Mouse (Mus musculus) heart, embryonic 13.5 days (tissue): ENCODE data around the gene Klhdc2. TPM values are rescaled to one million over a fixed set of nuclear protein-coding genes. Genes with fewer than 3 reads are reported as not detected.

Source experiments
- ATAC-seq: fragments of 200-750 bp; cut with Nextera tagmentation; 2 replicates; pipeline ENCODE4 v1.8.0; 2017; ENCODE audit warnings: moderate TSS enrichment; ENCODE audit not compliant: insufficient number of reproducible peaks, low FRiP score, low TSS enrichment; ENCODE audit errors: extremely low read depth
- H3K27ac ChIP-seq: fragments of 300-500 bp; sonication (generic); replicated peaks from 2 replicates; pipeline ENCODE4 v1.5.1; 2015; ENCODE audit warnings: moderate library complexity, mild to moderate bottlenecking, inconsistent platforms
- H3K27me3 ChIP-seq: fragments of 300-500 bp; sonication (generic); replicated peaks from 2 replicates; pipeline ENCODE4 v1.6.1; 2015; ENCODE audit warnings: mild to moderate bottlenecking, inconsistent platforms
- H3K36me3 ChIP-seq: fragments of 300-500 bp; sonication (generic); 2 replicates; pipeline ENCODE4 v1.6.1; 2015; ENCODE audit warnings: mild to moderate bottlenecking, inconsistent platforms
- H3K4me1 ChIP-seq: fragments of 300-500 bp; sonication (generic); 2 replicates; pipeline ENCODE4 v1.6.1; 2015; ENCODE audit warnings: inconsistent platforms
- H3K4me2 ChIP-seq: fragments of 300-500 bp; sonication (generic); 2 replicates; pipeline ENCODE4 v1.6.1; 2015; ENCODE audit warnings: inconsistent platforms, mild to moderate bottlenecking, moderate library complexity
- H3K4me3 ChIP-seq: fragments of 300-500 bp; sonication (generic); 2 replicates; pipeline ENCODE4 v1.5.1; 2015; ENCODE audit warnings: moderate library complexity, mild to moderate bottlenecking, inconsistent platforms
- H3K9ac ChIP-seq: fragments of 300-500 bp; sonication (generic); 2 replicates; pipeline ENCODE4 v1.6.1; 2015; ENCODE audit warnings: inconsistent platforms, mild to moderate bottlenecking, moderate library complexity
- H3K9me3 ChIP-seq: fragments of 300-500 bp; sonication (generic); 2 replicates; pipeline ENCODE4 v1.6.1; 2016; ENCODE audit warnings: inconsistent platforms
- WGBS: fragments of 180-500 bp; shearing (Covaris S2); methylation state at CpG from one replicate; pipeline ENCODE4 v1.1.7; 2015; ENCODE audit warnings: mixed read lengths; 5-methylcytosine and 5-hydroxymethylcytosine counted together
- polyA plus RNA-seq: library from polyadenylated mRNA; unstranded; fragments of >200 nt; fragmentation: Nextera tagmentation; extraction: Ambion mirVana; gene quantifications from 2 replicates; pipeline ENCODE4 v1.2.1, GENCODE M21; 2015

Gene Klhdc2
- polyA plus RNA-seq, 1 experiment from 2014 or later: 118 TPM

- Histone ChIP-seq H3K9me3 (no peaks in the 10 kb centered on the region), H3K9ac (no peak overlapping the region), H3K4me3 (no peak overlapping the region), H3K4me1 (peaks cover 23% of the 10 kb centered on the region), H3K27me3 (no peaks in the 10 kb centered on the region), H3K4me2 (no peak overlapping the region), H3K27ac (no peak overlapping the region), H3K36me3 (peaks cover 70% of the 10 kb centered on the region)
- 92% methylated on average over 12 of the region's 12 CpGs for WGBS
- ATAC-seq: no peak
Observed at GRCm38 (mm10) chr12:69302171-69302570, 5.7 kb downstream of the Klhdc2 start.

DNA sequence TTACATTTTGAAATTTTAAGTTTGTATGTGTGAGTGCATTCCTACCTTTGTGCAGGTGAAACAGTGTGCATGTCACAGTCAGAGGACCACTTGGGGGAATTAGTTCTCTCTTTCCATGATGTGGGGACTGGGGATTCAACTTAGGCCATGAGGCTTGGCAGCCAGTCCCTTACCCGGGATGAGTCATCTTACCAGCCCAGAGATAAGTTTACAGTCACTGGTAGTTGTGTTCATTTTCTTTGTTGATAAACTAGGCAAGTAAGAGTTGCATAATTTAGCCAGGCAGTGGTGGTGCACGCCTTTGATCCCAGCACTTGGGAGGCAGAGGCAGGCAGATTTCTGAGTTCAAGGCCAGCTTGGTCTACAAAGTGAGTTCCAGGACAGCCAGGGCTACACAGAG, 7.6 kb downstream of the Klhdc2 start:
- Histone ChIP-seq H3K4me1 (peaks cover 8% of the 10 kb centered on the region), H3K27me3 (no peaks in the 10 kb centered on the region), H3K4me3 (no peak overlapping the region), H3K9ac (no peak overlapping the region), H3K4me2 (no peak overlapping the region), H3K27ac (no peak overlapping the region), H3K9me3 (no peaks in the 10 kb centered on the region), H3K36me3 (peaks cover 86% of the 10 kb centered on the region)
- WGBS: 79% methylated on average over 2 of the region's 2 CpGs
- ATAC-seq: no peak

GRCm38 (mm10) chr12:69306333-69306732, 9.9 kb downstream of the Klhdc2 start:
- Histone ChIP-seq H3K4me3 (no peak overlapping the region), H3K4me2 (no peak overlapping the region), H3K4me1 (no peaks in the 10 kb centered on the region), H3K9ac (no peak overlapping the region), H3K9me3 (no peaks in the 10 kb centered on the region), H3K36me3 (peaks cover 98% of the 10 kb centered on the region), H3K27ac (no peak overlapping the region), H3K27me3 (no peaks in the 10 kb centered on the region)
- 98% methylated on average over 7 of the region's 7 CpGs for WGBS
- ATAC-seq: no peak

DNA sequence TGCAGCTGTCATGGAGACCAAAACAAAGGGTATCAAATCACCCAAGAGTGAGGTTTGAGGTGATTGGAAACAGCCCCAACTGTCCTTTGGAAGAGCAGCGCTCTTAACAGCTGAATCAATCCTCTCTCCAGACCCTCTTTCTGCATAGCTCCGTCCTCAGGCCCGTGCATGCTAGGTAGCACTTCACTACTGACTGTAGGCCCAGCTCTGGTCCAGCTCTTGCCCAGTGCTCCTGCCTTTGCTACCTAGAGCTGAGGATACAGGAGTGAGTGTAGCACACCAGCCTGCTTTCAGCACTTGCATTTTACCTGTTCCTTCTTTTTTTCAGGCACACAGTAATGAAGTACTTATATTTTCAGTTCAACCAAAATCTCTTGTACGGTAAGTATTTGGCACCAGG, 13.2 kb downstream of the Klhdc2 start:
- no peak overlapping the region for H3K27ac ChIP-seq
- H3K27me3 ChIP-seq: no peaks in the 10 kb centered on the region
- no peak overlapping the region for H3K4me2 ChIP-seq
- H3K9me3 ChIP-seq: no peaks in the 10 kb centered on the region
- 89% methylated on average over 4 of the region's 4 CpGs for WGBS
- peaks cover 96% of the 10 kb centered on the region for H3K36me3 ChIP-seq
- H3K4me1 ChIP-seq: no peaks in the 10 kb centered on the region
- no peak for ATAC-seq
- no peak overlapping the region for H3K4me3 ChIP-seq
- no peak overlapping the region for H3K9ac ChIP-seq

GRCm38 (mm10) chr12:69318431-69318830, 21.9 kb downstream of the Klhdc2 start:
- H3K36me3 ChIP-seq: peaks cover 90% of the 10 kb centered on the region
- no peaks in the 10 kb centered on the region for H3K27me3 ChIP-seq
- H3K9me3 ChIP-seq: no peaks in the 10 kb centered on the region
- no peak overlapping the region for H3K4me2 ChIP-seq
- H3K27ac ChIP-seq: peak overlapping the region; percentile 68
- H3K4me1 ChIP-seq: peaks cover 24% of the 10 kb centered on the region
- H3K9ac ChIP-seq: 0 out of 2 replicates have a peak overlapping the region, but pooled peaks have one; percentile 24
- no peak for ATAC-seq
- H3K4me3 ChIP-seq: no peak overlapping the region

- Histone ChIP-seq H3K4me1 (no peaks in the 10 kb centered on the region), H3K36me3 (peaks cover 85% of the 10 kb centered on the region), H3K4me3 (no peak overlapping the region), H3K4me2 (no peak overlapping the region), H3K9ac (no peak overlapping the region), H3K27me3 (no peaks in the 10 kb centered on the region), H3K9me3 (no peaks in the 10 kb centered on the region), H3K27ac (no peak overlapping the region)
- 93% methylated on average over 3 of the region's 3 CpGs for WGBS
- ATAC-seq: no peak
Observed at GRCm38 (mm10) chr12:69331187-69331586, 34.7 kb downstream of the Klhdc2 start.

GRCm38 (mm10) chr12:69332147-69332546, 35.7 kb downstream of the Klhdc2 start:
- Histone ChIP-seq H3K27me3 (no peaks in the 10 kb centered on the region), H3K27ac (no peak overlapping the region), H3K36me3 (peaks cover 84% of the 10 kb centered on the region), H3K9ac (no peak overlapping the region), H3K4me1 (no peaks in the 10 kb centered on the region), H3K9me3 (no peaks in the 10 kb centered on the region), H3K4me3 (no peak overlapping the region), H3K4me2 (no peak overlapping the region)
- ATAC-seq: no peak
- 79% methylated on average over 1 of the region's 1 CpGs for WGBS

GRCm38 (mm10) chr12:69333547-69333946, 37.1 kb downstream of the Klhdc2 start:
- no peak overlapping the region for H3K9ac ChIP-seq
- no peaks in the 10 kb centered on the region for H3K27me3 ChIP-seq
- H3K4me3 ChIP-seq: no peak overlapping the region
- no peak overlapping the region for H3K27ac ChIP-seq
- no peaks in the 10 kb centered on the region for H3K4me1 ChIP-seq
- H3K4me2 ChIP-seq: no peak overlapping the region
- no peak for ATAC-seq
- WGBS: 87% methylated on average over 2 of the region's 2 CpGs
- H3K36me3 ChIP-seq: peaks cover 85% of the 10 kb centered on the region
- no peaks in the 10 kb centered on the region for H3K9me3 ChIP-seq

- H3K4me1 ChIP-seq: no peaks in the 10 kb centered on the region
- peaks cover 88% of the 10 kb centered on the region for H3K36me3 ChIP-seq
- no peak overlapping the region for H3K4me3 ChIP-seq
- no peak overlapping the region for H3K9ac ChIP-seq
- WGBS: 90% methylated on average over 2 of the region's 2 CpGs
- no peaks in the 10 kb centered on the region for H3K27me3 ChIP-seq
- no peak overlapping the region for H3K27ac ChIP-seq
- H3K9me3 ChIP-seq: no peaks in the 10 kb centered on the region
- ATAC-seq: no peak
- no peak overlapping the region for H3K4me2 ChIP-seq
Observed at GRCm38 (mm10) chr12:69349928-69350327, 53.4 kb downstream of the Klhdc2 start.

GRCm38 (mm10) chr12:69351685-69352084, 55.2 kb downstream of the Klhdc2 start:
- no peak overlapping the region for H3K9ac ChIP-seq
- no peaks in the 10 kb centered on the region for H3K9me3 ChIP-seq
- H3K36me3 ChIP-seq: peaks cover 78% of the 10 kb centered on the region
- H3K4me2 ChIP-seq: no peak overlapping the region
- ATAC-seq: no peak
- peaks cover 10% of the 10 kb centered on the region for H3K4me1 ChIP-seq
- H3K27ac ChIP-seq: no peak overlapping the region
- WGBS: 72% methylated on average over 1 of the region's 1 CpGs
- no peaks in the 10 kb centered on the region for H3K27me3 ChIP-seq
- no peak overlapping the region for H3K4me3 ChIP-seq

DNA sequence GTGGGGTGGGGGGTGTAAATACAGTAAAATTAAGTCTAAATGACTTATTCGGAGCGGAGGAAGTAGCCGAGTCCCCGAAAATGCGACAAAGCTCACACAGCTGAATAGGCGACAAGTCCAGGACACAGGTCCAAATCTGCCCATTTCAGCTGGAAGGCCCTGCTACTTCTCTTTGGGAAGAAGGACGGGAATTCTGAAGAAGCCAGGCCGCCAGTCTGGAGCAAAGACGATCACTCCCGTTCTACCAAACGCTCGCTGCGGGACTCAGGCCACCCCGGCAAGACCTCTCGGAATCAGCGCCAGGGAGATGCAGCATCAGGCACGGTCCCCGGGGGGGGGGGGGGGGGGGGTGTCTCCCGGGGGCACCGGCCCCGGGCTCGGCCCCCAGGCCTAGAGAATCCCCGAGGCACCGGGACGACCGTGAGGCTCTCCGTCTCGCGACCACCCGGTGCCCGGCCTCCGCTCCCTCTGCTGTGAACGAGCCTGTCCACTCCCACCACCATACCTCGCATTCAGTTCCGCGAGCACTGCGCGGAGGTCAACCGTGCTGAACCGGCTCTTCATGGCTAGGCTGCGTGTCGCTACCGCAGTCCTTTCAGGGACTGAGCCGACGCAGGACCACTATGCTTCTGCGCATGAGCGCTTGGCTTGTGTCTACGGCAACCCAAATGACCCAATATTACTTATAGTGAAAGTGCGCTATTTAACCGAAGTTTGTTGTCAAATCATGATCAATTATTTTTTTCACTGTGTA, 60.2 kb downstream of the Klhdc2 start, which contains the start of gene Nemf:
Gene Nemf (minus strand): TSS at position 620 of the 754 bp plus-strand sequence.
- Histone ChIP-seq H3K4me2 (peak within 1 kb of the TSS; percentile 93), H3K4me1 (peaks cover 10% of the 10 kb centered on the region), H3K4me3 (peak within 1 kb of the TSS; percentile 76), H3K27me3 (no peaks in the 10 kb centered on the region), H3K36me3 (peaks cover 33% of the 10 kb centered on the region), H3K9ac (peak within 1 kb of the TSS; percentile 95), H3K9me3 (no peaks in the 10 kb centered on the region), H3K27ac (peak within 1 kb of the TSS; percentile 67)
- WGBS: under 1% methylated on average over 42 of the region's 50 CpGs
- ATAC-seq: peak; percentile 42; the same call in 1 of the 2 replicates

- Histone ChIP-seq H3K9ac (peak overlapping the region; percentile 95), H3K4me3 (peak overlapping the region; percentile 76), H3K4me2 (peak overlapping the region; percentile 93), H3K36me3 (peaks cover 28% of the 10 kb centered on the region), H3K9me3 (no peaks in the 10 kb centered on the region), H3K27ac (peak overlapping the region; percentile 67), H3K4me1 (peaks cover 15% of the 10 kb centered on the region), H3K27me3 (no peaks in the 10 kb centered on the region)
- ATAC-seq: no peak
- 5% methylated on average over 13 of the region's 13 CpGs for WGBS
Observed at GRCm38 (mm10) chr12:69357300-69357646, 60.8 kb downstream of the Klhdc2 start.
